Mouse (Mus musculus): Measurements from ENCODE around the gene Isl1.

DNA sequence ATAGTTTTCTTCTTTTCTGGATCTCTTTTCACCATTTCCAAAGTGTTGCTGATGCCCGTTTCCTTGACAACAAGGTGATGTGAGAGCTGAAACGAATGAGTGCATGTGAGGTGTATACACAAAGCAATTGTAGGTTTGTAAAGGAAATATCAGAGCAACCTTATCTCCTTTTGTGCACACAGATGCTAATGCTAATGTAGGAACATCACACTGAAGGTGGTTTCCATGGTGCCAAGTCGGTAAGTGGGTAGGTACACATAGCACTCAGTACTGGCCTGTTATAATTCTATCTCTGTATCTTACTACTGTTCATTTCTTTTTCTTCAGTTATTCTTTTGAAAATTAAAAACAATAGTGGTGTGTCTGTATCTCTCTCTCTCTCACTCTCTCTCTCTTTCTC lies 26.3 kb upstream of the Isl1 start:
- TF ChIP-seq CTCF (IDR thresholded peaks at IDR 0.05; ENCODE audit: borderline replicate concordance, insufficient read depth, low read length) = no peak
- no peak for TF ChIP-seq POLR2A (IDR thresholded peaks at IDR 0.05; ENCODE audit: low read depth, low read length)
